Mouse (Mus musculus) CD4-positive, CD25-positive, alpha-beta regulatory T cell, adult 4 months (primary cell): ENCODE measurements around the gene Rnf222. TPM values are rescaled to one million over a fixed set of nuclear protein-coding genes. Genes with fewer than 3 reads are reported as not detected.

Experiments
- ATAC-seq: one replicate; pipeline ENCODE4 v1.8.0; 2017
- polyA plus RNA-seq, 2 experiments: library from polyadenylated mRNA; unstranded; fragments of 100-300 nt; shearing (Covaris generic); gene quantifications; one replicate each; pipeline ENCODE4 v1.2.1; 2017

The Rnf222 gene
- polyA plus RNA-seq, 2 experiments from 2014 or later, result not detected

DNA sequence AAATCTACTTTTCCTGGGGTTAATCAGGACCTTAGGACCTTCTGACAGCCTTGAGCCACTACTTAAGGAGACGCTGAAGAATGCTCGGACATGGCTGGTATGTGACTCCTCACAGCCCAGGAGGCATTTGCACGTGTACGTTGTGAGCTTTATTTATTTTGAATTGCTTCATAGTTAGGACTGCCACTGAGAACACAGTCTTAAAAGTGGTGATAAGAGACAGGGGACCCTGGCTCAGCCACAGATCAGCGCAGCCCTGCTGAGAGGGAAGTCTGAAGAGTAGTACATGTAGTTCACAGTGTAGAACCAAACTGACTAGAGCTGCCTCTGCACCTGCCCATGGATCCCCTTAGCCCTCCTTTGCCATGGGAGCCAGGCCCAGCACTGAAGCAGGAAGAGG is 3.5 kb downstream of the Rnf222 start:
- no peak for ATAC-seq

DNA sequence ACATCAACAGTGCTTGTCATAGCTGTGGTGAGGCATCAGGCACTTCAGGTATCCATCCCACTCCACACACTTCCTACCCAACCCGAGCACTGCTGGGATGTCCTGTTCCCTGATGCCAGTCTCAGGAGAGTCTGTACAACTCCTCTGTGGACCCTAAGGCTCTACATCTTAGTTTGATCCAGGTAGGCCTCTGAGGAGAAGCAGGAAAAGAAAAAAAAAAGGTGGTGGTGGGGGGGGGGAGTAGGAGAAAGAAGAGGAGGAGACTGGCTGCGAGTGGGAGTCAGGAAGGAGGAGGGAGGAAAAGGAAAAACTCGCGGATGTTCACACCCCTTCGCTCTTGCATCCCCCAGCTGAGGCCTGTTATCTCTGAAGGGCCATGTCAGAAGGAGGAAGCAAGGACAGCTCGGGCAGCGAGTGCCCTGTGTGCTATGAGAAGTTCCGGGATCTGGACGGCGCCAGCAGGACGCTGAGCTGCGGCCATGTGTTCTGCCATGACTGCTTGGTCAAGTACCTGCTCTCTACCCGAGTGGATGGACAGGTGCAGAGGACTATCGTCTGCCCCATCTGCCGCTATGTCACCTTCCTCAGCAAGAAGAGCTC is 4.0 kb downstream of the Rnf222 start:
- no peak for ATAC-seq

DNA sequence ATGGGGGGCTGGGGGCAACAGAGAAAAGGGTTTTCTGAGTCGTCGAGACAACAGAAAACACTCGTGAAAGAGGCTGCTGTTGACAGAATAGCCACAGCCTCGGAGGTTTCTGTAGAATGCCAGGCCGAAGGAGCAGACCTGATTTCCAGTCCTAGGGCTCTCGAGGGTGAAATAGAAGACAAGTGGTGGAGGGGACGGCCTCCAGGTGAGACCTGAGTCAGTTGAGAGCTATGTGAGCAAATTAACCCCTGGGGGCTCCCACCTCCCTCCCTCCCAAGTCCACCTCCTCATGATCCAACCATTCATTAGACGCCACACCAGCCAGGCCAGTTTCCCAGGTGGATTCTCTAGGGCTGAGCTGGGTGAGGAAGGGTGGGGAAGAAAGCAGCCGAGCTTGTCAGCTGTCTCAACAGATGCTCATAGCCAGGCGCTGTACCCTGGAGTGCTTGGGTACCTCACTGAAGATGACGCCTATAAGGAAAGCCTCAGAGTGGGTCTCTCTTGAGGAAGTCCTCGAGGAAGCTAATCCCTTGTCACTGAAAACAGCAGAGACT is 5.6 kb downstream of the Rnf222 start:
- no peak for ATAC-seq

DNA sequence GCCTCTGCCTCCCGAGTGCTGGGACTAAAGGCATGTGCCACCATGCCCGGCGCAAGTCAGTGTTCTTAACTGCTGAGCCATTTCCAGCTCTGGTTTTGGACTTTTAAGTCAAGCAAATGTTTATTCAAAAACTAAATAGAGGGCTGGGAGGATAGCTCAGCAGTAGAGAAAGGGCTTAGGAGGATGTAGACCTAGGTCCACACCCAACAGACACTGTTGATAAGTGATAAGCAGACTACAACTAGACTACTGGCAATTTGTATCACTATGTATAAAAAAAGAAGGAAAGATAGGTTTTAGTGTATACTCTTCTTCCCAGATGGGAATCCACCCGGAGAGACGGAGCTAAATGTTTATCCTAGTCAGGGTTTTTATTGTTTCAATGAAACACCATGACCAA is 7.9 kb downstream of the Rnf222 start:
- ATAC-seq, result no peak

DNA sequence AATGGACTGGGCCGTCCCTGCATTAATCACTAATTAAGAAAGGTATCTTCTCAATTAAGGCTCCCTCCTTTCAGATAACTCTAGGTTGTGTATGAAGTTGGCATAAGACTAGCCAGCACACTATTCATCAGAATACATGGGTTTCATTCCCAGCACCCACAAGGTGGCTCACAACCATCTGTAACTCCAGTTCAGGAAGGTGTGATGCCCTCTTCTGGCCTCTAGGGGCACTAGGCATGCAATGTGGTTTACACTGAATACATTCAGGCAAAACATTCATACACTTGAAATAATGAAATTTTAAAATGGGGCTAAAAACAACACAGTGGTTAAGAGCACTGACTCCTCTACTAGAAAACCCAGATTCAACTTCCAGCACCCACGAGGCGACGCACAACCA is 8.8 kb downstream of the Rnf222 start:
- no peak for ATAC-seq

DNA sequence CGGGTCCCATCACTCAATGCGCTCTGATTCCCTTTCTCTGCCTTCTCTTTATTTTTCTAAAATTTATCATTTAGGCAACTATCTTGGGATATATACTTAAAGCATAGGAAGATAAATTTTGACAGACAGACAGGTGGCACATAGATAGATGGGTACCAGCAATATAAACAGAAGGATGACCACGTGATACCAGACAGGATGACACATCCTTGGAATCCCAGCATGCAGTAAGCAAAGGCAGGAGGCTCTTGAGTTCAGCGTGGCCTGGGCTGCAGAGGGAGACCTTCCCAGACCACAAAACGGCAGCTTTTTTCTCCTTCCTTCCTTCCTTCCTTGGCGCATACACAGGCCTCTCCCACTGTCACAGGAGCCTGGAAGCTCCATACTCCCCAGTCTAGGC is 9.5 kb downstream of the Rnf222 start:
- no peak for ATAC-seq

DNA sequence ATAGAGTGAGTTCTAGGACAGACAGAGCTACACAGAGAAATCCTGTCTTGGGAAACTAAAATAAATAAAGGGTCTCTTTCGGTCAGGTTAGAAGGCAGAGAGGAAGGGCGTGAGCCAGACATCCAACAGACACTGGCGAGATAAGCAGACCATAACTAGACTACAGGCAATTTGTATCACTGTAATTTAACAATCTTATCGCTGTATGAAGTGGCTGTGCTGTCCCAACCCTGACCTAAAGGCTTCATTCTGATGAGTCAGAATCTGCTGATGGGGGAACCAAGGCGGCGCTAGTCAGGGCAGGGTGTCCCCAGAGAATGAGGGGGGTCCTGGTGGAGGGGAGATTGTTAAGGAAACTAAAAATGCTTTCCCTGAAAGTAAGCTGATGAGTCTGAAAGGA is 10.4 kb downstream of the Rnf222 start:
- no peak for ATAC-seq

DNA sequence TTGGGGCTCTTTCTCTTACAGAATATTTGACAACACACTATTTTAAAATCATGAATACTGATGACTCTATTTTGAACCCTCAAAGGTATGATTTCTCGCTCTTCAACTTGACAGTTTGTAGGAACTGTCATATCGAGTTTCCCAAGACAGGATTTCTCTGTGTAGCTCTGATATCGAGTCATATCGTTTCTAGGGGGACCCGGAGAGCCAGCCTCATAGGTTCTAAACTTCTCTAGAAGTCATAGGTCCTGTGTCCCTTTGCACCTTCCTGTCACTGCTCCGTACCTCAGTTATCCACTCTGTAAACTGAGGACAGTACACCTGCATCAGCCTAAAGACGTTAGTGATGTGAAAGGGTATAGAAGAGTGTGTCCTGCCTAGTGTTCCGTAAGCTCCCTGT is 11.5 kb downstream of the Rnf222 start:
- no peak for ATAC-seq

DNA sequence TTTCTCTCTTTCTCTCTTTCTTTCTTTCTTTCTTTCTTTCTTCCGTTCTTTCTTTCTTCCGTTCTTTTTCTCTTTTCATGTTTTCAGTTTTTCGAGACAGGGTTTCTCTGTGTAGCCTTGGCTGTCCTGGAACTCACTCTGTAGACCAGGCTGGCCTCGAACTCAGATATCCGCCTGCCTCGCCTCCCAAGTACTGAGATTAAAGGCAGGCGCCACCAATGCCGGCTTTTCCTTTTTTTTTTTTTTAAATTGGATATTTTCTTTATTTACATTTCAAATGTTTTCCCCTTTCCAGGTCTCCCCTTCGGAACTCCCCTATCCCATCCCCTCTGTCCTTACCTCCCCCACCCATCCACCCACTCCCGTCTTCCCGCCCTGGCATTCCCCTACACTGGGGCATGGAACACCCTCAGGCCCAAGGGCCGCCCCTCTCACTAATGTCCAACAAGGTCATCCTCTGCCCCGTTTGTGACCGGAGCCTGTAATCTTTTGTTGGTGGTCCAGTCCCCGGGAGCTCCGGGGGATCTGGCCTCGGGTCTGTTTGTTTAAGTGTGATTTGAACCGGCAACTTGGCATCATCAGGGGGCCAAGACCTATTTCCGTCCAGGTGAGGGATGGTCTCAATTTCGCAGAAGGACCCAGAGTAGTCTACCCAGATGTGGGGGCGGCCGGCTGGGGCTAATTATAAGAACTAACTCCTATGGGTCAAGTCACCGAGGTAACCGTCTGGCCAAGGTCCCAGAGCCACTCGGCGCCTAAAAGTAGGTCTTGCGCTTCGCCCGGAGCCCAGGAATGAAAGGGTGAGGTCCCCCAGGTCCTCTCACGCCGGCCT is 12.4 kb downstream of the Rnf222 start:
- ATAC-seq, result no peak

DNA sequence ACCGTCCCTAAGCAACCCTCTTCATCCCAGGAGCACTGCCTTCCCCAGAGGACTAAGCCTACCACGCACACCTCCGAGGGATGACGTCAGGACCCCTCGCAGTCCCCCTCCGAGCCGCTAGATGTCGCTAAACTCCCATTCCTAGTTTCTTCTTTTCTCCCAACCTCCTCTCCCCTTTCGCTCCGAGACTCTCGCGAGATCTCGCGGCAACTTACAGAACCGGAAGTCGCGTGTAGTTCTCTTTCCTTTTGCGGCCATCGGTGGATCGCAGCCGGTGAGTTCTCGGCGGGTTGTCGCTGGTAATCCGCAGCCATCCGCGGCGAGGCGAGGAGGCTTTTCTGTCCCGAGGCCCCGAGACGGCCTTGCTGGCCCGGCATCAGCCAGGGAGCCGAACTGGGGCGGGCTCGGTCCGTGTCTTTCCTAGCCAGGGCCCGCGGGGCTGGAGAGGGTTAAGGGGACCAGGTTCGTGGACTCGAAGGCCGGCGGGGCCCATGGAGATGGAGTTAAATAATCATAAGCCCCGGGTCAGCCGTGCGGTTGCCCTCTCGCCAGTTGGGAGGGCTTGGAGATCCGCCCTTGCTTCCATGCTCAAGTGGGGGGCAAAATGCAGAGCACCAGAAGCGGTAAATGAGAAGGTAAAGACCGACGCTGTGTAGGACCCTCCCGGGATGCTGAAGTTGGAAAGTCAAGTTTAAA is 13.1 kb downstream of the Rnf222 start, which contains the start of gene Rpl26:
TSS of gene Rpl26 (plus strand) at position 233 of the 696 bp plus-strand sequence.
- ATAC-seq, result peak; percentile 90

DNA sequence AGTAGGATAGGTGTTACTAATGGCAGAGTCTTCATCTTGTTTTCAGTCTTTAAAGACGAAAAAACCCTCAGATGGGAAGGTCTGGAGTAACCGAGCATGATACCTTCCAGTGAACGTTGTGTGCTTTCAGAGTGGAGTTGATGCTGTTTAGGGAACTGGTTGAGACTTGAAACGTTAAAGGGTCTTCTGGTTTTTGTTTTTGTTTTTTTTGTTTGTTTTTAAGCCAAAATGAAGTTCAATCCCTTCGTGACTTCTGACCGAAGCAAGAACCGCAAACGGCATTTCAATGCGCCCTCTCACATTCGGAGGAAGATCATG is 13.7 kb downstream of the Rnf222 start:
- ATAC-seq, result no peak

DNA sequence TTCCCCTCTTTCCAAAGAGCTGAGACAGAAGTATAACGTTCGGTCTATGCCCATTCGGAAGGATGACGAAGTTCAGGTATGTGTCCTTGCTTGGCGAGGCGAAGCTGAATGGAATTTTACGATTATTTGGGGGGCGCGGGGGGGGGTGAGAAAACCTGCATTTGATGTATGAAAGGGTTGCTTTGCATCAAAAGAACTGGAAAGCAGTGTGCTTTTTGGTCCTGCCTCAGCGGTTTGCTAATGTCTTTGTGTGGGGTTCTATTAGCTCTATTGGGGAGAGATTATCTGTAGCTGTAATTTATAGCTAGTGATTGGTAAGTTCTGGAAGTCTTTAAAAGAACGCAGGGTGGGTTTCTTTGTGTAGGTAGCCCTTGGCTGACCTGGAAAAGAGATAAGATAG is 14.0 kb downstream of the Rnf222 start:
- no peak for ATAC-seq

DNA sequence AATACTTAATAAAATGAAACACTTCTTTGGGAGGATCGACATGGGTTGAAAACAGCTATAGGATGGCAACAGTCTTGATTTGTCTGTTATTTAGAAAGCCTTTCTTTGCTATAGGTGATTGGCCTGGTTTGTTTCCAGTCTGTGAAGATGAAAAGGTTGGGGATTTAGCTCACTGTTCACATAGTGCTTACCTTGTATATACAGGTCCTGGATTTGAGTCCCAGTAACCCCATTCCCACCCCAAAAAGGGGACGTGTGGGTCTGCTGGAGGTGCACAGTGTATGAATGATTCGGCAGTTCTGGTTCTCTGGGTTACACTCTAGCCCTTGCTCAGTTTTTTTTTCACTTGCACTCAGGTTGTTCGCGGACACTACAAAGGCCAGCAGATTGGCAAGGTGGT is 14.5 kb downstream of the Rnf222 start:
- no peak for ATAC-seq

DNA sequence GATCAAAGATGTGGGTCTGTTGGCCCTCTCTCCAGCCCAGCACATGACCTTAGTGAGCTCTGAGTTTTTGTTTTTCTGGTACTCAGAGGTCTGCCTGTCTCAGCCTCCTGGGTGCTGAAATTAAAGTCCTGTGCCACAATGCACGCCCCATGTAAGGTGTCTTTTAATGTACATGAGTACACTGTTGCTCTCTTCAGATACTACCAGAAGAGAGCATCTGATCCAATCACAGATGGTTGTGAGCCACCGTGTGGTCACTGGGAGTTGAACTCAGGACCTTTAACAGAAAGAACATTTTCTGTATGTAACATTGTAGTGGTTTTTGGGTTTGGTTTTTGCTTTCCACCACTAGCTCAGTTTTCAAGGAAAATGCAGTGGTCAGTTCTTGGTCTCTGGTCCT is 15.4 kb downstream of the Rnf222 start:
- no peak for ATAC-seq

DNA sequence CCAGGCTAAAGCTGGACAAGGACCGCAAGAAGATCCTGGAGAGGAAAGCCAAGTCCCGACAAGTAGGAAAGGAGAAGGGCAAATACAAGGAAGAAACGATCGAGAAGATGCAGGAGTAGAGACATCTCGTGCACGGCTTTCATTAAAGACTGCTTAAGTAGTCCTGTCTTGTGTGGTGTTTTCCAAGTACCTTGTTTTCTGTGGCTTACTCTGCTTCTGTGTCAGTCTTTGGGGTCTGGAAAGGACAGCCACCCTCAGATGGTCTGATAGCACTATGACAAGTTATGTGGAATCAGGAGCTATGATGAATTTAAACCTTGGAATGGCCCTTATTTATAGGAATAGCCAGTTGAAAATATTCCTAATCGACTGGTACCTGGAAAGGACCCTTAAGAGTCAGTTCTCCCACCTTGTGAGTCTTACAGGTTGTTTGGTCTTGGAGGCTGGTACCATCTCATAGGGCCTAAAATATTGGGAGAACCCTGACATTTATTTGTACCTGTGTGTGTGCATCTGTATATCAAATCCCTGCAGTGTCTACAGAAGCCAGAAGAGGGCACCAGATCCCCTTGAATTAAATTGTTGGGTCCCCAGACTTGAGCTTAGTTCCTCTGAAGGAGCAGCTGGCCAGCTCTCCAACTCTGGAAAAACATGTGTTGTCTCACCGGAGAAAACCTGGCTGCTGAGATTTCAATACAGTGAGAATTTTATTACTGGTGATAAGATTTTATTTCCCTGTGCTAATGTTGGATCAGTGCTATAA is 16.2 kb downstream of the Rnf222 start:
- ATAC-seq, result no peak

DNA sequence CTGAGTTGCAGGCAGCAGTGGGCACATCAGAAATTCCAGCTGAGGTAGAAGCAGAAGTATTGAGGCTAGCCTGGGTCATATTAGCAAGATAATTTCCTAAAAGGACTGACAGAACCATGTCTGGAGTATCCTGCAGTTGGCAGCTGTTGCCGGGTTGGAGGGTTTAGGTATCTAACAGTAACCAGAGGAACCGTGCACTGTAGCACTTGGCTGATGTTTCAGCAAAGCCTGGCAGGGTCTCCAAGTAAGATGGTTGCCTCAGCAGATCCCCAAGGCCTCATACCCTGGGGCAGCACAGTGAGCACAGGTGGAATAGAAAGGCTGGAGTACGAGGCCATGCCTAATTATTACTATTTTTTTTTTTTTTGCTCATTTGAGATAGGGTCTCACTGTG is 16.8 kb downstream of the Rnf222 start:
- ATAC-seq, result no peak

DNA sequence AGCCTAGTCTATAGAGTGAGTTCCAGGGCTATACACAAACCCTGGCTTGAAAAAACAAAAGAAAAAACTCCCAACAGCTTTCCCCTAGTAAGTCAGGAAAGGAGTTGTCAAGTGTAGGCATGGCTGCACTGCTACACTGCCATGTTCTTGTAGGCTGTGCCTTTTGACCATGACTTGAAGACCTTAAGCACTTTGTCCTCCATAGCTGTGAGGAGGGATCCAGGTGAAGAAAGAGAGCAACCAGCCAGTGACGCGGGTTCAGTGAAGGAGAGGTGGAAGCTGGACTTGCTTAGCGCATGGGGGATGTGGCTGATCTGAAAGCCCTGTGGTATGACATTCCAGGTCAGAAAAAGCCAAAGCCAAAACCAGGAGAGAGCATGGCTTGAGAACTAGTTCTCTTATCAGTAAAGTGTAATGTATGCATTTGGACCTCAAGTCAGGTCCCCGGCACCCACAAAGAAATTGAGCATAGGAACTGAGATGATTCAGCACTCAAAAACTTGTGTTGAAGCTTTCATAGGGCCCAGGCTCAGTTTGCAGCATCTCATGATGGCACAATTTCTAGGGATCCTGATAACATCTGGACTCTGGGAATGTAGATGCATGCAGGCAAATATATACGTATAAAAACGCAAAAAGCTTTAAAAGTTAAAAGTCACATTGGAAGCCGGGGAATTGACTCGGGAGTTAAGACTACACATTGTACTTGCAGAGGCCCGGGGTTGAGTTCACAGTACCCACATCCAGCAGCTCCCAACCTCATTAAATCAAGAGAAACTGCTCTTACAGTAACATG is 17.5 kb downstream of the Rnf222 start:
- no peak for ATAC-seq

DNA sequence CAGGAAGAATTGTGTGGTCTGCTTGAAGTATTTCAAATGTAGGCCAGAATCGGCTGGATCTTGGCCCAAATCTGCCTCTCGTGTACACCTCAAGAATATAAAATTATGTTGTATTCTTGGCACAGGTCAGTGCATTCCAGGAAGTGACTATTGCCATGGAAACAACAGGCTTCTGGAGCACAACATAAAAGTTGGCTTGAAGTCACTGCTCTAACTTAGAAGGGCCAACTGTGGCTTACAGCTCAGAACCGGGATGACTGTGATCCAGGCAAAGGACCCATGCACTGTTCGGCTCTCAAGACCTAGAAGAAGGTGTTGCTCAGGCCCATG is 18.1 kb downstream of the Rnf222 start:
- ATAC-seq, result no peak

DNA sequence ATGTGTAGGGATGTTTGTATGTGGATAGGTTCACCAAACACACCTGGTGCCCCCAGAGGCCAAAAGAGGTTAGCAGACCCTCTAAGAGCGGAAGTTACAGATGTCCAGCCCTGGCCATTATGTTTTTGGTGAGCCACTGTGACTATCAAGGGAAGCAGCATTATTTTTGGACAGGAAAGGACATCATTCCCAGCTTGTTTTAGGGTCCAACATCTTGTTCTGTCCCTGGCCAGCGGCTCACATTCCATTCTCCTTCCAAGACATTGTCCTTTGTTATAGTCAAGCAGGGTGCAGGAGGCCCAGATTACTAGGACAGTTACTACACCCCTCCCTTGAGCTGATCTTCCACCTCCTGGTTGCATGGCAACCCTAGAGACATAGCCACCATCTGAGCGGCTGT is 18.9 kb downstream of the Rnf222 start:
- ATAC-seq, result no peak

DNA sequence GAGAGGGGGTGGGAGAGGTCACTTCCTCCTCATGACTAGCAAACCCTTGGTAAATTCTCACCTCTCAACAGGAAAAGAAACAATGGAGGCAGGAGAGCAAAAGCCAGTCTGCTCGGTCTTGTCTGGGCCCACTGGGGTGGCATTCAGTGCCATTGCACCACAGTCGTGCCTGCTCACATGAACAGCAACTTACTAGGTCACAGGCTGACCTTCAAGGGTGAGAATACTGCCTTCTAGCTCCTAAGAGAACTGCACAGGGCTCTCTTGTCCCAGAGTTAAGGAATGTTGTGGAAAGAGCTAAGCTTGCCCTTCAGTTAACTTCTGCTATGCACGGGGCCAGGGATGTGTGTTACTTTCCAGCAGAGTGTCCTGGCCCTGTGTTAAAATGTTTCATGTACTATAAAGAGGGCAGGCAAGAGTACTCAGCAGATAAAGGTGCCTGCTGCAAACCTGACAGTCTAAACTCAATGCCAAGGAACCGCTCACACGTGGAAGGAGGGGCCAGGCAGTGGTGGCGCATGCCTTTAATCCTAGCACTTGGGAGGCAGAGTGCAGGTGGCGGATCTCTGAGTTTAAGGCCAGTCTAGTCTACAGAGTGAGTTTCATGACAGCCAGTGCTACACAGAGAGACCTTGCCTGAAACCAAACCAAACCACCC is 20.6 kb downstream of the Rnf222 start:
- no peak for ATAC-seq

DNA sequence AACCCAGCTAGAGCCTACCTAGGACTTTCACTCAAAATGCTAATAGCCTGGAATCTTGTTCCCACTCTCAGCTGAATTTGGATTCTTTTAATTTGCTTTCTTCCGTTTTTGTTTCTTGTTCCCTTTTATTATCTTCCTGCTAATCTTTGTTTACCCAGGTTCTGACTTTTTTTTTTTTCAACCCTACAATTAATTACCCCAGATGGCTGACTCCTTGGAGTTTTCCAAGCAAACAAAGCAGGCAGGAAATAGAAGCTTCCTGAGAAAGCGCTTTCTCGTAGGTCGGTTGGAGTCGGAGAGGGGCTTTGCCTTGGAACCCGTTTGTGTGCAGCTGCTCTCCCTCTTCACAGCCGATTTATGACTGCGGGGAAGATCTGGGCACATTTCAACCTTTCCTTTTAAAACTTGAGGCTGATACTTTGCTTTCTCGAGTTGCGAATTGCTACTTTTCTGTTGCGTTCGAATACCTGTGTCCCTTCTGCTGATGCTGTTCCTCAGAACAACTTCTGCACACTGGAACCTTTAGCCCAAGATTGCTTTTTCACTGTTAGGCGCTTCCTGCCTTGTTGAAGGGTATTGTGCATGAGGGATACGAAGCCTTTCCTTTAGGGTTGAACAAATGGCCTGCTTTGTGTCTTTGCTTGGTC is 23.3 kb downstream of the Rnf222 start:
- ATAC-seq, result no peak
